Mouse (Mus musculus): ENCODE results near the gene Ksr2.

- TF ChIP-seq CTCF (IDR thresholded peaks at IDR 0.05; ENCODE audit: low read depth, low read length) = no peak
- TF ChIP-seq GATA1 (IDR thresholded peaks at IDR 0.05; ENCODE audit: borderline replicate concordance, low read length) = no peak
- TF ChIP-seq POLR2AphosphoS5 (IDR thresholded peaks at IDR 0.05; ENCODE audit: insufficient replicate concordance, low read depth, low read length) = no peak
- TF ChIP-seq TAL1 (conservative IDR thresholded peaks at IDR 0.05; ENCODE audit: low read depth, low read length) = no peak
- TF ChIP-seq GATA2 (IDR thresholded peaks at IDR 0.05; ENCODE audit: borderline replicate concordance, low read depth, low read length) = no peak
Observed at GRCm38 (mm10) chr5:117510864-117511263, 97.1 kb downstream of the Ksr2 start.

All from G1E (cell line).